Mouse (Mus musculus): Measurements from ENCODE around the gene Snx12.

- TF ChIP-seq CTCF (IDR thresholded peaks at IDR 0.05; ENCODE audit: low read depth, low read length) (no peak), POLR2A (IDR thresholded peaks at IDR 0.05; ENCODE audit: borderline replicate concordance, low read depth, low read length) (no peak)
These were observed 416 bp upstream of the Snx12 start for GRCm38 (mm10) chrX:101222796-101223162.

All from bone marrow macrophage, adult 2 months (primary cell).